16 mouse cellular contexts compared by ENCODE assay signal in genomic region chr6:6101605-6102004, GRCm38 (mm10).
DNase-seq lines count a peak whose midpoint lies in the region; ATAC-seq lines count a peak whose summit lies in the region.
"Had no signal": no experiment of that assay in that cellular context is flagged by ENCODE, and none has a peak within 500 bp of the region (broad histone marks: within the 10 kb centered on the region; RNA-seq: fewer than 3 reads in every experiment).

No protein-coding gene starts in this region.

- H3K4me2 ChIP-seq in intestine, embryonic 15.5 days (replicated peaks) = no peak overlapping the region
- H3K4me2 ChIP-seq in intestine, embryonic 16.5 days (ENCODE audit: low read depth, low read length) = no peak overlapping the region
- no peak overlapping the region for H3K4me2 ChIP-seq in embryonic facial prominence, embryonic 15.5 days (replicated peaks)
- H3K4me2 ChIP-seq: forebrain, embryonic 15.5 days; hindbrain, embryonic 13.5 days; liver, embryonic 13.5 days had no signal

- DNase-seq in frontal cortex, postnatal 10 days (ENCODE audit: low spot score in 2 of 2) = no peak
- DNase-seq in lung, postnatal 25 days (ENCODE audit: low spot score) = peak; percentile 35
- no peak for DNase-seq in cerebellum, adult 9-10 months
- DNase-seq in urinary bladder, adult 2 months (ENCODE audit: low spot score) = no peak
- DNase-seq: adrenal gland, postnatal 36 days; cerebellum, adult 8-10 months; liver, embryonic 13.5 days; retina, postnatal 1 day; right cerebral cortex, postnatal 4 days had no signal

- WGBS in intestine, embryonic 15.5 days = 69% methylated on average over 4 of the region's 4 CpGs
- 65% methylated on average over 4 of the region's 4 CpGs for WGBS in intestine, embryonic 16.5 days
- 49% methylated on average over 4 of the region's 4 CpGs for WGBS in embryonic facial prominence, embryonic 15.5 days

- H3K27ac ChIP-seq in intestine, embryonic 15.5 days = no peak overlapping the region
- no peak overlapping the region for H3K27ac ChIP-seq in intestine, embryonic 16.5 days (ENCODE audit: low read length)
- H3K27ac ChIP-seq in embryonic facial prominence, embryonic 15.5 days (replicated peaks) = no peak overlapping the region
- H3K27ac ChIP-seq: forebrain, embryonic 15.5 days; hindbrain, embryonic 13.5 days; liver, embryonic 13.5 days had no signal

- no peaks in the 10 kb centered on the region for H3K27me3 ChIP-seq in intestine, embryonic 15.5 days (replicated peaks)
- no peaks in the 10 kb centered on the region for H3K27me3 ChIP-seq in intestine, embryonic 16.5 days (replicated peaks; ENCODE audit: control insufficient read depth, insufficient read depth, low read length)
- H3K27me3 ChIP-seq in embryonic facial prominence, embryonic 15.5 days = peaks cover under 1% of the 10 kb centered on the region; the same call in 1 of the 2 replicates
- H3K27me3 ChIP-seq: forebrain, embryonic 15.5 days; hindbrain, embryonic 13.5 days; liver, embryonic 13.5 days had no signal

- H3K9me3 ChIP-seq in intestine, embryonic 15.5 days = no peaks in the 10 kb centered on the region
- no peaks in the 10 kb centered on the region for H3K9me3 ChIP-seq in intestine, embryonic 16.5 days (ENCODE audit: control insufficient read depth, low read length)
- no peaks in the 10 kb centered on the region for H3K9me3 ChIP-seq in embryonic facial prominence, embryonic 15.5 days (replicated peaks)
- H3K9me3 ChIP-seq: forebrain, embryonic 15.5 days; hindbrain, embryonic 13.5 days; liver, embryonic 13.5 days had no signal

- no peak overlapping the region for H3K9ac ChIP-seq in intestine, embryonic 15.5 days
- H3K9ac ChIP-seq in intestine, embryonic 16.5 days (ENCODE audit: low read depth, low read length) = no peak overlapping the region
- no peak overlapping the region for H3K9ac ChIP-seq in embryonic facial prominence, embryonic 15.5 days
- H3K9ac ChIP-seq: forebrain, embryonic 15.5 days; hindbrain, embryonic 13.5 days; liver, embryonic 13.5 days had no signal

- ATAC-seq in frontal cortex, adult (ENCODE audit: low TSS enrichment) = peak; percentile 93
- ATAC-seq in intestine, embryonic 15.5 days = 0 out of 2 replicates have a peak, but pooled peaks have one; percentile 32
- ATAC-seq in intestine, embryonic 16.5 days = no peak
- 0 out of 2 replicates have a peak, but pooled peaks have one; percentile 51 for ATAC-seq in embryonic facial prominence, embryonic 15.5 days (ENCODE audit: insufficient number of reproducible peaks, low FRiP score, low TSS enrichment, low read depth)
- ATAC-seq: forebrain, embryonic 15.5 days; midbrain, embryonic 16.5 days had no signal

- no peaks in the 10 kb centered on the region for H3K36me3 ChIP-seq in intestine, embryonic 15.5 days
- no peaks in the 10 kb centered on the region for H3K36me3 ChIP-seq in intestine, embryonic 16.5 days (ENCODE audit: control insufficient read depth, insufficient read depth, low read length)
- H3K36me3 ChIP-seq in embryonic facial prominence, embryonic 15.5 days = no peaks in the 10 kb centered on the region
- H3K36me3 ChIP-seq: forebrain, embryonic 15.5 days; hindbrain, embryonic 13.5 days had no signal

- H3K4me3 ChIP-seq in intestine, embryonic 15.5 days (replicated peaks) = no peak overlapping the region
- H3K4me3 ChIP-seq in intestine, embryonic 16.5 days (ENCODE audit: low read length) = no peak overlapping the region
- no peak overlapping the region for H3K4me3 ChIP-seq in embryonic facial prominence, embryonic 15.5 days (replicated peaks)
- H3K4me3 ChIP-seq: forebrain, embryonic 15.5 days; hindbrain, embryonic 13.5 days; liver, embryonic 13.5 days had no signal

- peaks cover 3% of the 10 kb centered on the region; the same call in 1 of the 2 replicates for H3K4me1 ChIP-seq in intestine, embryonic 15.5 days (replicated peaks)
- H3K4me1 ChIP-seq in intestine, embryonic 16.5 days (ENCODE audit: control insufficient read depth, insufficient read depth, low read length) = peaks cover 11% of the 10 kb centered on the region
- H3K4me1 ChIP-seq in embryonic facial prominence, embryonic 15.5 days = peaks cover 9% of the 10 kb centered on the region; the same call in 1 of the 2 replicates
- H3K4me1 ChIP-seq: forebrain, embryonic 15.5 days; hindbrain, embryonic 13.5 days had no signal
